Mouse (Mus musculus) heart, adult 2 months (tissue): ENCODE data around the gene Adamts20.
"Not testable (repeated sequence)": the region's sequence is repeated elsewhere in the genome, so short reads cannot be mapped to it uniquely, and the experiment has no call there.

ENCODE experiments used
- CTCF ChIP-seq: fragments of 200-600 bp; IDR thresholded peaks from 2 replicates; pipeline ENCODE4 v1.8.1; 2022; ENCODE audit warnings: antibody characterized with exemption, mild to moderate bottlenecking, moderate library complexity
- EP300 ChIP-seq: fragments of 200-500 bp; IDR thresholded peaks from 2 replicates; pipeline ENCODE4 v1.6.1; 2011; ENCODE audit warnings: low read depth, low read length, control low read depth; ENCODE audit not compliant: insufficient read depth

GRCm38 (mm10) chr15:94488028-94488427 is 22.8 kb upstream of the Adamts20 start:
- not testable (repeated sequence) for TF ChIP-seq EP300, CTCF
